Mouse (Mus musculus) kidney, embryonic 16.5 days (tissue): Measurements from ENCODE around the gene Plcg2. TPM values are rescaled to one million over a fixed set of nuclear protein-coding genes. Genes with fewer than 3 reads are reported as not detected.

Experiments
- ATAC-seq: fragments of 200-750 bp; cut with Nextera tagmentation; 2 replicates; pipeline ENCODE4 v1.8.0; 2017; ENCODE audit warnings: moderate TSS enrichment; ENCODE audit not compliant: low FRiP score, low TSS enrichment
- H3K27ac ChIP-seq: fragments of 300-500 bp; sonication (generic); 2 replicates; pipeline ENCODE4 v1.5.1; 2014; ENCODE audit warnings: low read length
- H3K27me3 ChIP-seq: fragments of 300-500 bp; sonication (generic); 2 replicates; pipeline ENCODE4 v1.6.1; 2014; ENCODE audit warnings: low read length, control low read depth, mixed read lengths; ENCODE audit not compliant: insufficient read depth
- H3K36me3 ChIP-seq: fragments of 300-500 bp; sonication (generic); 2 replicates; pipeline ENCODE4 v1.6.1; 2014; ENCODE audit warnings: low read length, control low read depth, mixed read lengths; ENCODE audit not compliant: insufficient read depth
- H3K4me1 ChIP-seq: fragments of 300-500 bp; sonication (generic); 2 replicates; pipeline ENCODE4 v1.6.1; 2014; ENCODE audit warnings: low read length, control low read depth, mixed read lengths; ENCODE audit not compliant: insufficient read depth
- H3K4me2 ChIP-seq: fragments of 300-500 bp; sonication (generic); replicated peaks from 2 replicates; pipeline ENCODE4 v1.6.1; 2014; ENCODE audit warnings: low read depth, low read length
- H3K4me3 ChIP-seq: fragments of 300-500 bp; sonication (generic); 2 replicates; pipeline ENCODE4 v1.5.1; 2014; ENCODE audit warnings: mild to moderate bottlenecking, low read length
- H3K9ac ChIP-seq: fragments of 300-500 bp; sonication (generic); replicated peaks from 2 replicates; pipeline ENCODE4 v1.6.1; 2014; ENCODE audit warnings: low read length
- H3K9me3 ChIP-seq: fragments of 300-500 bp; sonication (generic); 2 replicates; pipeline ENCODE4 v1.6.1; 2016; ENCODE audit warnings: low read length, control low read depth
- WGBS: fragments of 180-500 bp; shearing (Covaris S2); extraction: QIAGEN DNeasy Blood & Tissue Kit; methylation state at CpG from one replicate; pipeline ENCODE4 v1.1.7; 2014; 5-methylcytosine and 5-hydroxymethylcytosine counted together
- polyA plus RNA-seq: library from polyadenylated mRNA; unstranded; fragments of >200 nt; fragmentation: Nextera tagmentation; extraction: Ambion mirVana; gene quantifications from 2 replicates; pipeline ENCODE4 v1.2.1, GENCODE M21; 2015

Plcg2 gene
- polyA plus RNA-seq, 1 experiment from 2014 or later = 7.7 TPM

DNA sequence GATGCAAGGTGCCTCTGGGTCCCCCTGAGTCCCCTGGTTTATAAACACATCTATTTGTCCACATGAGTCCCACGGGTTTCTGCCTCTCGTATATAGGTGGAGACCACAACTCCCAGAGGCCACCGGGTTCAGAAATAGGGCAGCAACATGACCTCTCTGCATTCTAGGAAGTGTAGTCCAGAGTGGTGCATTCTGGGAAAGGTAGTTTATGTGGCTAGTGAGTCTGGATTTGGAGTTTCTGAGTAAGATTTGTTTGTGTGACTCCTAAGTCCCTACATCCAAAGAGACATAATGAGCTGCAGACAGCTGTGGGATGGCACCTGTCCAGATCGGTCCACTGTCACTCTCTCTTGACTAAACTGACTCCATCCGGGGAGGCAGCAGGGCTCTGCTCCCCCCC lies 17.6 kb upstream of the Plcg2 start:
- Histone ChIP-seq H3K9ac (no peak overlapping the region), H3K4me1 (no peaks in the 10 kb centered on the region), H3K36me3 (no peaks in the 10 kb centered on the region), H3K4me3 (no peak overlapping the region), H3K27me3 (no peaks in the 10 kb centered on the region), H3K27ac (no peak overlapping the region), H3K4me2 (no peak overlapping the region), H3K9me3 (no peaks in the 10 kb centered on the region)
- 71% methylated on average over 5 of the region's 5 CpGs for WGBS
- ATAC-seq = no peak

DNA sequence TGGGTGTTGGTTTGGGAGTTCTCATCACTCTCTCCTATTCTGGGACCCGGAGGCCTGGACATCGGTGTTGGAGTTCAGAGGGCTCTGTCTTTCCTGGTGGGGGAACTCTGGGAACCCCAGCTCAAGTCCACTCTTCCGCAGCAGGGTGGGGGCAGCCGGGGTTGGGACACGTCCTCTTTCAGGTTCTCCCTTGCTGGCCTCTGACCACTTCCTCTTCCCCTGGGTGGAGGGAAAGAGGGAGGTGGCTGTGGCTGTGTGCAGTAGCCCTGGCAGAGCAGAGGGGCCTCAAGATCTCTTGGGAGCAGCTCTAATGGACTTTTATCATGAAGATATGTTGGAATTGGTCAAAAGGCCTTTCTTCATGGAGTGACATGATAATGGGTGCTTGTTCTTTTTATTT lies 16.3 kb upstream of the Plcg2 start:
- Histone ChIP-seq H3K27me3 (no peaks in the 10 kb centered on the region), H3K4me1 (no peaks in the 10 kb centered on the region), H3K4me2 (no peak overlapping the region), H3K9me3 (no peaks in the 10 kb centered on the region), H3K36me3 (no peaks in the 10 kb centered on the region), H3K27ac (no peak overlapping the region), H3K4me3 (no peak overlapping the region), H3K9ac (no peak overlapping the region)
- 64% methylated on average over 5 of the region's 5 CpGs for WGBS
- no peak for ATAC-seq

DNA sequence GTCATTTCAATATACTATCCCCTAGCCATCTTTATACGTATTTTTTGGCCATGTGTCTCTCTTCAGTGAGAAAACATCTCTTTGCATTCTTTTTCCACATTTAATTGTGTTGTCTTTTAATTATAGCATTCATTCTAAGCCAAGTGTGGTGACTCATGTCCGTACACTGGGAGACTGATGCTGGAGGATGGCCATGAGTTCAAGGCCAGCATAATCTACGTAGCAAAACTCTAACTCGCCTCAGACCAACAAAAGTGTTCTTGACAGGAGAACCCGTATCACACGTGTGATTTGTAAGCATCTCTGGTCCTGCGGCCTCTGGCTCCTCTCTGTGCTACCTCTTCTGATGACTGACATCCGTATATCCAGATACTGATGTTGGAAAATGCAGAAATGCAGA lies 13.4 kb upstream of the Plcg2 start:
- no peak overlapping the region for H3K27ac ChIP-seq
- ATAC-seq = no peak
- 87% methylated on average over 8 of the region's 8 CpGs for WGBS

DNA sequence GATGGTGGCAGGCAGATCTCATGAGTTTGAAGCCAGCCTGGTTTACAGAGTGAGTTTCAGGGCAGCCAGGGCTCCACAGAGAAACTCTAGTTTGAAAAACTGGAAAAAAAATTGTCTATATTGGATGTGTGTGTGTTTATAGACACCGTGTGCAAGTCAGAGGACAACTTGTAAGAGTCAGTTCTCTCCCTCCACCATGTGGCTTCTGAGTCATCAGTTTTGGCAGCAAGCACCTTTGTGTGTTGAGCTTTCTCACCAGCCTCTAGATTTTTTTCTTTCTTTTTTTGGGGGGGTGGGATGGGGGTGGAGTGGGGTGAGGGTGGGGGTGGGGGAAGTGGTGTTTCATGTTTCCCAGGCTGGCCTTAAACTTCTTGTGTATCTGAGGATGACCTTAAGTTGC lies 12.8 kb upstream of the Plcg2 start:
- WGBS = 81% methylated on average over 1 of the region's 1 CpGs
- no peaks in the 10 kb centered on the region for H3K27me3 ChIP-seq
- H3K36me3 ChIP-seq = no peaks in the 10 kb centered on the region
- no peak overlapping the region for H3K4me2 ChIP-seq
- no peaks in the 10 kb centered on the region for H3K4me1 ChIP-seq
- no peak overlapping the region for H3K27ac ChIP-seq
- no peaks in the 10 kb centered on the region for H3K9me3 ChIP-seq
- H3K4me3 ChIP-seq = no peak overlapping the region
- H3K9ac ChIP-seq = no peak overlapping the region
- no peak for ATAC-seq

More for the DNA sequence above, 13.4 kb upstream of the Plcg2 start:
- Histone ChIP-seq H3K4me3 (no peak overlapping the region), H3K4me1 (no peaks in the 10 kb centered on the region), H3K9ac (no peak overlapping the region), H3K9me3 (no peaks in the 10 kb centered on the region), H3K36me3 (no peaks in the 10 kb centered on the region), H3K4me2 (no peak overlapping the region), H3K27me3 (no peaks in the 10 kb centered on the region)

DNA sequence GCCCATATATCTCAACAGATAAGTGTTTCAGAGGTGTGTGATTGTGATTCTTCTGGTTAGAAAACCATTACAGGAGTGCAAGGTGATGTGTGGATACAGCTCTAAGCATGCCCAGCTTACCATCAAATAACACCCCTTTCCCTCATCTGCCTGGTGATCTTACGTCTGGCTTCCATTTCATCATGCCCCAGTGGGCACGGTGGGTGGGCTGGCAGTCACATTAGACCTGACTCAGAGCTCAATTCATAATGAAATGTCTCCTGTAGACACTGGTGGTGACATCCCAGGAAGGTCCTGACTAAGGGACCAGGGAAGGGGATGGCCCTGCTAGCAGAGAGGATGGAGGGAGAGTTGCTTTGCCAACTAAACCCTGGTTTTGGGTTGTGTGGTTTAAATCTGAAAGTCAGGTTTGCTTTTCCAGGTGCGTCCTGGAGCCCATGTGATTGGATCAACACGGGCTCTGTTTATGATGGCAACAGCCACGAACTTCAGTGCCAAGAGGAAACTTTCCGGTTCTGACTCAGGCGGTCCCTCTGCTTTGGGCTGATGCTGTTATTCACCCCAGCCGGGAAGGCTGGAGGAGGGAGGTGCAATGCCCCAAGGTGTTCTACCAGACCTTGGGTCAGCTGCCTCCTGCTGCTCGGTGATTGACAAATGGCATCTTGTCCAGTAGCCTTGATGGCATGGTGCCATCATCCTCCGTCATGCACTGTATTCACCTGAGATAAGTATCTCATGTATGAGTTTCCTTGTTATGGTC lies 9.7 kb upstream of the Plcg2 start:
- H3K9me3 ChIP-seq = no peaks in the 10 kb centered on the region
- H3K4me1 ChIP-seq = no peaks in the 10 kb centered on the region
- no peak for ATAC-seq
- WGBS = 76% methylated on average over 10 of the region's 10 CpGs
- no peaks in the 10 kb centered on the region for H3K27me3 ChIP-seq
- no peak overlapping the region for H3K27ac ChIP-seq
- H3K4me3 ChIP-seq = no peak overlapping the region
- H3K9ac ChIP-seq = no peak overlapping the region
- H3K4me2 ChIP-seq = no peak overlapping the region
- H3K36me3 ChIP-seq = no peaks in the 10 kb centered on the region

DNA sequence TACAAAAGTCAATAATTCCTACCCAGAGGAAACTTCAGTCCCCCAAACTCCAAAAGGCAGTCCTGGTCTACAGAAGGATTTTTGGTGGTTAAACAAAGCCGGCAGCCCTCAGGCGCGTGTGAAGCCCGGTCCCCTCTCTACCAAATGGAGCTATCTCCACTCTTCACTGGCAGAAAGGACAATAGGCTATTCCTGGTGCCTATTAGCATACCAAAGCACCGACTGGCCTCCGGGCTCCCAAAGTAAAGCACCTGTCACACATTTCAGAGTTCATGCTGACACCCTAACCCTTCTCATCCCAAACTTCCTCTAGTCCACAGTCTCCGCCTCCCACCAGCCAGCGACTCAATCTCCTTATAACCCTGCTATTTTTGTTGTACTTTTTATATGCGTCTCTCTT lies 4.5 kb upstream of the Plcg2 start:
- no peak overlapping the region for H3K4me2 ChIP-seq
- no peaks in the 10 kb centered on the region for H3K9me3 ChIP-seq
- peaks cover 5% of the 10 kb centered on the region; the same call in 1 of the 2 replicates for H3K27me3 ChIP-seq
- no peak for ATAC-seq
- H3K27ac ChIP-seq = no peak overlapping the region
- no peaks in the 10 kb centered on the region for H3K36me3 ChIP-seq
- H3K4me3 ChIP-seq = no peak overlapping the region
- H3K4me1 ChIP-seq = no peaks in the 10 kb centered on the region
- 22% methylated on average over 9 of the region's 9 CpGs for WGBS
- H3K9ac ChIP-seq = no peak overlapping the region

DNA sequence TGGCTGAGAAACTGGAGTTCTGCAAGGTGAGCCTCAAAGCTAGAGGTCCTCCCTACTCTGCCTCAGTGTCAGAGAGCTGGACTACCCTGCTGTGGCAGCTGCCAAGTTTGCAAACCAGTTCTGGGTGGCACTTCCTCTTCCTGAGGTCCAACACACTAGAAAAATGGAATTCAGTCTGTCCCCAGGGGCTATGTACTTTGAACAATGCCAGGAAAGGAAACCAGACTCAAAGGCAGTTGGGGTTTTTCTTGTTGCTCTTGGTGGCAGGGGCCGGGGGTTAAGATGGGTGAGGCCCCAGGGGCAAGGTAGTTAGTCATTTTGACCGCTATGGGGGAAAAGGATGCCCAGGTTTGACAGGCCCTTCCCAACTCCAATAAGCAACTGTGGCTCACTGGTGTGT lies 3.2 kb upstream of the Plcg2 start:
- Histone ChIP-seq H3K27ac (no peak overlapping the region), H3K9me3 (no peaks in the 10 kb centered on the region), H3K4me2 (no peak overlapping the region), H3K9ac (no peak overlapping the region), H3K36me3 (no peaks in the 10 kb centered on the region), H3K4me1 (peaks cover 8% of the 10 kb centered on the region; the same call in 1 of the 2 replicates), H3K4me3 (no peak overlapping the region), H3K27me3 (peaks cover 13% of the 10 kb centered on the region; the same call in 1 of the 2 replicates)
- 68% methylated on average over 2 of the region's 2 CpGs for WGBS
- ATAC-seq = no peak

DNA sequence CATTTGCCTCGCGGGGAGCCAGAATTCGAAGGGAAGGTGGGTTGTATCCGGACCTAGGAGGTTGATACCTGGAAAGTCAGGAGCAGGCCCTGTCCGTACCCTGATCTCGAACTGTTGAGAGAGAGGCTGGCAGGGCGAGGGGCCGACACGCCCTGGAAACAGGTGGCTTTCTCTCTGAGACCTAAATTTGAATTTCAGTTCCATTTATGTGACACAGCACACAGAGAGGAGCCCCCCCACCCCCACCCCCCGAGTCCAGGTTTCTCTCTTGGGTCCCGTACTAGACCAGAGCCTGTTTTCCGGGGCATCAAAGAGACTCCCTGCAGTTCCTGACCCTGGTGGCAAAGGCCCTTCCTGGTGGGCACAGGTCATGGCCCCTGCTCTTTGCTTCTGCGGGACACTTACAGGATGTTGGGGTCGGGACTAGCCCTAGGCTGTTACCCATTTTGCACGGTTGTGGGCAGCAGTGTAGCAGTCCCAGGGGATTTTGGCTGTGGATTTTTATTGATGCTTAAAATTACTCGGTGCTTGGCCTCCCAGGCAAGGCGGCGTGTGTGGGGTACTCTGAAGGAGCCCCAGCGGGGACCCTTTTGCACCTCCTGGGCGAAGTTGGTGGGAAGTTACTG lies 937 bp downstream of the Plcg2 start:
- no peak for ATAC-seq

DNA sequence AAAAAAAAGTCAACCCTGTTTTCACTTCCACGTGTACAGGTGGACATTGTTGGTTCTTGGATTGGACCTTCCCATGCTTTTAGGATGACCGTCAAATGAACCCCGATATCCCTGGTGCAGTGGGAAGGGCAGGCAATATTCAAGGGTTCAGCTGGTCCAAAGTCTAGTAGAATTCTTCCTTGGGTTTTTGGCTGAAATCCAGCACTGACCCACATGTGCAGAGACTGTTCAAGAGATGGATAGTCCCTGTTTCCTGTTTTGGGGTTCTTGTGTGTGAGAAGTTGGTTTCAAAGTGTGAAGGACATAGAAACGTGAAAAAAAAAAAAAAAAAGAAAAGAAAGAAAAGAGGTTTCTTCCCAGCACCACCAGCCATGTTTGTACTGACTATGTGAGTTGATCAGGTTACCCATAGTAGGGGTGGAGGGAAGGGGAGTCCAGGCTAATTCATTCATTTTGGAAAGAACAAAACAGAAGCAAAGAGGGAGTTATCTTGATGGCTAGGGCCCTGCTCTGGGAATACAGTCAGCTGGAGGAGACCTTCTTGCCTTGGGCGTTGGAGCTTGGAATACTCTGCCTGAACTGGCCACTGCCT lies 2.2 kb downstream of the Plcg2 start:
- peaks cover 8% of the 10 kb centered on the region; the same call in 1 of the 2 replicates for H3K4me1 ChIP-seq
- 74% methylated on average over 5 of the region's 5 CpGs for WGBS
- no peak overlapping the region for H3K4me3 ChIP-seq

More for the DNA sequence above, 937 bp downstream of the Plcg2 start:
- WGBS = 9% methylated on average over 20 of the region's 20 CpGs
- peak overlapping the region; percentile 73 for H3K9ac ChIP-seq
- H3K27me3 ChIP-seq = peaks cover 13% of the 10 kb centered on the region; the same call in 1 of the 2 replicates
- no peaks in the 10 kb centered on the region for H3K9me3 ChIP-seq
- H3K36me3 ChIP-seq = no peaks in the 10 kb centered on the region
- H3K4me3 ChIP-seq = peak overlapping the region; percentile 67
- H3K27ac ChIP-seq = no peak overlapping the region
- H3K4me1 ChIP-seq = peaks cover 8% of the 10 kb centered on the region; the same call in 1 of the 2 replicates
- peak overlapping the region; percentile 100 for H3K4me2 ChIP-seq

DNA sequence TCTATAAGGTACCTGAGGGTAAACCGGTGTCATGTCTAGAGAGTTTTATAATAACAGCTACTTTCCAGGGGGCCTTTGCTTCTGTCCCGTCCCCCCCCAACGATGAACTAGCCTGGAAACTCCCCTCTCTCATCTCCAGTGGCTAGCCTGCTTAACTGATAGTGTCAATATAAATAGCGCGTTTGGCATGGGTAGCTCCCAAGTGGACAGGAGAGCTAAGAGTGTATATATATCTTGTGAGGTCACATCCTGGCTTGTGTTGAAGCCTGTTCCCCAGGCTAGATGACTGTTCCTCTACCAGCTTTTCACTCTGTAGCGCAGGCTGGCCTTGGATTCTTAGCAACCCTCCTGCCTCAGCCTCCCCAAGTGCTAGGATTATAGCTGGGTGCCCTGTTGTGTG lies 3.2 kb downstream of the Plcg2 start:
- Histone ChIP-seq H3K27ac (no peak overlapping the region), H3K9ac (no peak overlapping the region), H3K36me3 (no peaks in the 10 kb centered on the region), H3K4me1 (peaks cover 8% of the 10 kb centered on the region; the same call in 1 of the 2 replicates), H3K9me3 (no peaks in the 10 kb centered on the region), H3K4me2 (no peak overlapping the region), H3K27me3 (peaks cover 13% of the 10 kb centered on the region; the same call in 1 of the 2 replicates), H3K4me3 (no peak overlapping the region)
- ATAC-seq = no peak
- 88% methylated on average over 6 of the region's 6 CpGs for WGBS

More for the DNA sequence above, 2.2 kb downstream of the Plcg2 start:
- no peak overlapping the region for H3K4me2 ChIP-seq
- H3K36me3 ChIP-seq = no peaks in the 10 kb centered on the region
- no peak for ATAC-seq
- H3K27me3 ChIP-seq = peaks cover 13% of the 10 kb centered on the region; the same call in 1 of the 2 replicates
- no peak overlapping the region for H3K27ac ChIP-seq
- no peak overlapping the region for H3K9ac ChIP-seq
- H3K9me3 ChIP-seq = no peaks in the 10 kb centered on the region
